Mouse (Mus musculus): ENCODE measurements at regions not wholly inside any gene's neighbourhood (a gene's known extent, or its start where the extent isn't known, plus 50 kb on each side); places are given as distances from the start of the nearest gene placed in this dataset.

DNA sequence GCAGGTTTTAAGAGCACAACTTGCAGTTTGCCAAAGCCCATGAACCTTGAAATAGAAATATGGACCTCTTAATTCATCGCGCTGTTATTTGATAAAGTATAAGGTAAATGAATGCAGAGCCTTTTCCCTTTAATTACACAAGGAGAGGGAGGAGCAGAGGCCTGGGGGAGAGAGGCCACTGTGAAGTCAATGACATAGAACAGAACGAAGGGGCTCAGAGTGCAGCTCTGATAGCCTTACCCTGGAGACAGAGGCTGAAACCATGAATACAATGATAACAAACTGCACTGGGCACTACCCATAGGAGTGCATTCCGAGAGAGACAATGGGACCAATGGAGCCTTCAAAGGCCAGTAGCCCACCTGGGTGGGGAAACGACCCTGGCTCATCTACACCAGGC is 215.3 kb upstream of the Zmiz1 start:
- no peak for DNase-seq

DNA sequence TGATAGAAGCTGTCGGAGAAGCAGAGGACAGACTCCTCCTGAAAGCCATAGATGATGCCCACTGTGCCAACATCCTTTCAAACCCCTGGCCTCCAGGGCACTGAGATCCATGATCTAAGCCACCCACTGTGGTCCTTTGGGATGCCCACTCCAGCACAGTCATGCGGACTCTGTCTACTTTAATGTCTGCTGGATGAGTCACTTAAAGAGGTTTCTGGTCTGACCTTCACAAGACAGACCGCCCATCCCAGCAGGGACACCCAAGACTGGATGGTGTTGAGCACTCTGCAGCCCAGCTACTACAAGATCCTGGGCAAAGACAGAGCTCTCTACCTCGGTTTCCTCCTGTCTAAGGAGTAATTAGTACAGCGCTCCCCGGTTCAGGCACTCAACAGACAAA is 214.1 kb upstream of the Zmiz1 start:
- DNase-seq, result no peak

GRCm38 (mm10) chr14:25245691-25246090 is 213.3 kb upstream of the Zmiz1 start:
- peak; percentile 53 for DNase-seq

GRCm38 (mm10) chr14:25248941-25249340 is 210.0 kb upstream of the Zmiz1 start:
- no peak for DNase-seq

DNA sequence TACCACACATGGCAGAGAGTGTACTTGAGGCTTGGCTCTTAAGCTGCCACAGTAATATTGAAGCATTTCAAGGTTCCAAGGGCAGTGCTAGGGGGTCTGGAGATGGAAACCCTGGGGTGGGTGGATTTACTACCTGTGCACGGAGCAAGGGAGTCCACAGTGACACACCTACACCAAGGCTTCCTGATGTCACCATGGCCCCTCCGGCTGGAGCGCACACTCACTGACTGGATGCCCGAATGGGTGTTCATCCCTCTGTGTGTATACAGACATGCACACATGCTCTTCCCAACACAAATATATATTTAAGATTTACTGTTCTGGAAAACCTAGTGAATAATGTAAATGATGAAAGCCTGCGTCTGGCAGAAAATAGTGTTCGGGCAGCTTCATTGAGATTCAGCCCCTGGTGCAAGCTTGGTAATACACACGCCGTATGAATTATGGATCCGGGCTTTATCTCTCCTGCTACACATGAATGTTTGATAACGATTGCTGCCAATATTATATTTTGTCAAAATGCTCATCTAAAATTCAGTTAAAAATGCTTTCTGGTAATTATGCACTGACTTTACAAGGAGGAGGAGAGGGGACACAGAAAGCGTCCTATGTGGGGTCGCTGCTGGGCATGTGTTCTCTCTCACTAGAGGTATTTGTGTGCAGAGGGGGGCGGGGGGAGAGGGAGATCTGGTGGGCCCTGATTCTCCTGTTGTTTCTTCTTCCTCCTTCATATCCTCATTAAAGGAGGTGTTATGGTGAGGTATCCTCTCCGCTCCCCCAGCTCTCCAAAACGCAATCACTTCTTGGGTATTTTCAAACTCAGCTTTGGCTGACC is 205.8 kb upstream of the Zmiz1 start:
- DNase-seq, result no peak

GRCm38 (mm10) chr14:25263121-25263520 is 195.9 kb upstream of the Zmiz1 start:
- no peak for DNase-seq

DNA sequence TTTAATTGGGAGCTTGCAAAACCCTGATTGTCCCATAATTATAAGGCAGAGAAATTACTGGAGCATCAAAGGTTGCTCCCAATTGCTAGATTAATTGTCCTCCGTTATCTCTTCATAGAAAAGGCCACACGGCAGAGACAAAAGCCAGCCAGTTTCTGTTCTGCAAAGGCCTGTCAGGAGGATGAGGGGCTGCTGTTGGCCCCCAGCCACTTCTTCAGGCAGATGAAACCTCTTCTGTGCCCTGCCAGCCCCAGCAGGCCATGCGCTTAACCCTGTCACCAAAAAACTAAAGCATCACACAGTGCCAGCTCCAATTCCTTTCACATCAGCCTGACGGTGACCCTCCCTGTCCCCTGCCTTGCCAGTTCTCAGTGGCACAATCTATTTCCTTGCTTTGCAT is 192.1 kb upstream of the Zmiz1 start:
- no peak for DNase-seq

DNA sequence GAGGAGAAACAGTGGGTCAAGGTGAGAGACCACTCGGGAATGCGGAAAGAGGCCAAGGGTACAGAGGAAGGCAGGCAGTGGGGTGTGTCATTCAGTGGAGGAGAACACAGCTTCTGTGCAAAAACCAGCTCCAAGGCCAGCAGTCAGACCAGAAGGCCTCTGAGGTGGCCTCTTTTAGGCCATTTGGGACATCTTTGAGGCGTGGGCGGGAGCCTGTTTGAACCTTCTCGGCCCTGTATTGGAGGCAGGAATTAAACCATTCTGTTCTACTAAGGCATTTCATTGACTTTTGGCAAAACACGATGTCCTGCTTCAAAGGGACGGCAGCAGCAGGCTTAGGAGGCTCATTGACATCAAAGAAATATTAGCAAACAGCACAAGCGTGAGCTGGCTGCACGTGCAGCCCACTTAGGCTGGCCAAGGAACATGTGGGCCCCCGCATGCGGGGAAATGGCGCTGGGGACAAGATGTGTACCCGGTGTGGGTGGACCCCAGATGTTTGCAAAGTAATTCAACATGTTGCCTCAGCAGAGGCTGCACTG is 190.8 kb upstream of the Zmiz1 start:
- DNase-seq, result peak; percentile 63

- peak; percentile 76 for DNase-seq
Measured at GRCm38 (mm10) chr14:25270227-25270876, 188.6 kb upstream of the Zmiz1 start.

- no peak for DNase-seq
Measured at GRCm38 (mm10) chr14:25272366-25273156, 186.4 kb upstream of the Zmiz1 start.

DNA sequence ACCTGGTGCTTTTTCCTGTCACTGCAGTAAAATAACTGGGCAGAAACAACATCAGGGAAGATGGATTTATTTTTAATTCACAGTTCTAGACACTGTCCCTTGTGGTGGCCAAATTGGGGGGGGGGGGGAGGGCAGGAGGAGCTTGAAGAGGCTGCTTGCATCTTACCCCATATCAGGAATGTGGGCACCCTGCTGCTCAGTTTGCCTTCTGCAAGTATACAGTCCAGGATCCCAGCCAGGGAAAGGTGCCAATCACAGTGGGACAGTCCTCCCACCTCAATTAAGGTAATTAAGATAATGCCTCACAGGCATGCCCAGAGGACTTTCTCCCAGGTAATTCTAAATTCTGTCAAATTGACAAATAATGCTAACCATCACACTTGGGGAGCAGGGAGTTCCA is 179.2 kb upstream of the Zmiz1 start:
- DNase-seq, result no peak

DNA sequence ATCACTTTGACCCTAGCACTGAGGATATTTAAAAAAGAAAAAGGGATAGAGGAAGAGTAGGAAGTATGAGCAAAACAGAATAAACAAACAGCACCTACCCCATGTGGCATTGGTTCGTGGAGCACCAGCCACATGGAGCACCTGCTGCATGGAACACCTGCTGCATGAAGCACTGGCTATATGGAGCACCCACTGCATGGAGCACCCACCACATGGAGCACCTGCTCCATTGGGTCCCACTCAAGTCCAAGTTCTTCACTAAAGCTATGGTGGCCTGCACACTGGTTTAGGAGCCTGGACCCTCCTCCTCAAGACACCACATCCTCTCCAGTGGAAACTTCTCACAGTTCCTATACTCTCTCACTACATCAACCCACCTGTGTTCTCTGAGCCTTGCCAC is 166.4 kb upstream of the Zmiz1 start:
- no peak for DNase-seq

GRCm38 (mm10) chr14:25294226-25294625 is 164.8 kb upstream of the Zmiz1 start:
- DNase-seq, result no peak

DNA sequence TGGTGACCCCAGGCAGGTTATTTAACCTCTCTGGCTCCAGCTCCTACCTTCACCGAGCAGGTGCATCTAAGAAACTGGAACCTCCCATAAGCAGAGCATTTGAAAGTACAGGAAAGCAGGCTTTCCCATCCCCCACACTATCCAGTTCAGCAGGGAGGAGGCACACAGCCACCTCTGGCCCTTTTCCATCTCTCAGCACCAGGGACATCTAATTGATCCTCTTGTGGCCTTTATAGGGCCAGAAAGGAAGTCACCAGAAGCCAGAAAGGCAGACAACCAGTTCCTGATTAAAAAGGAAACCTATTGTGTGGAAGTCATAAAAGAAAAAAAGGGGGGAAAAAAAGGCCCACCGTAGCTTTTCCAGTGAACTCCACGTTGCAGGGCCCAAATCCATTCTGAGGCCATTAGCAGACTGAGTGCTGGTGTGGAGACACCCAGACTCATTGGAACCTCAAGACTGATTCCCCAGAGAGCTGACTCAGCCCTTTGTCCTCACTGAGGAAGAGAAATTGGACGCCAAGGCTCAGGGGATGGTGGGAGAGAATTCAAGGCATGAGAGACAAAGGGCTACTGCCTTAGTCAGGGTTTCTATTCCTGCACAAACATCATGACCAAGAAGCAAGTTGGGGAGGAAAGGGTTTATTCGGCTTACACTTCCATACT is 163.2 kb upstream of the Zmiz1 start:
- no peak for DNase-seq

DNA sequence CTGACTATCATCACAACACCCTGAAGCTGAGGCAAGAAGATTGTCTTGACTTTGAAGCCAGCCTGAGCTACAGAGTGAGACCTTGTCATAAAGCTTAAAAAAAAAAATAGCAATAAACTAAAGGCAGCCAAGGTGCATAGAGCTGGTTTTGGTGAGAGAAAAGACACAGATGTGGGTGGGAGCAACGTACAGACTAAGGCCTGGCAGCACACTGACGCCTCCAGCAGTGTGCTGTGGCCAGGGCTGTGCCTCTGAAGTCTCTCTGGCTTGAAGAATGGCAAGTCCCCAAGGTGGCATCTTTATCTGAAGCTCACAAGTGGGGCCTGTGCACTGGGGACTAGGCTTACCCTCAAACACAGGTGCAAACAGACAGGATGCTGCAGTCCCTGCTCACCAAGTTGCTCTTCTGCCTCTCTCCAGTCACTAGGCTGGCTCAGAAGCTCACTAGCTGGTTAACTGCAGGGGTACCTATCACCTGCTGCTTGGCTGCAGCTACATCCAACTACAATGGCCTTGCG is 159.3 kb upstream of the Zmiz1 start:
- DNase-seq, result no peak

GRCm38 (mm10) chr14:25301336-25302031 is 157.5 kb upstream of the Zmiz1 start:
- DNase-seq, result no peak

DNA sequence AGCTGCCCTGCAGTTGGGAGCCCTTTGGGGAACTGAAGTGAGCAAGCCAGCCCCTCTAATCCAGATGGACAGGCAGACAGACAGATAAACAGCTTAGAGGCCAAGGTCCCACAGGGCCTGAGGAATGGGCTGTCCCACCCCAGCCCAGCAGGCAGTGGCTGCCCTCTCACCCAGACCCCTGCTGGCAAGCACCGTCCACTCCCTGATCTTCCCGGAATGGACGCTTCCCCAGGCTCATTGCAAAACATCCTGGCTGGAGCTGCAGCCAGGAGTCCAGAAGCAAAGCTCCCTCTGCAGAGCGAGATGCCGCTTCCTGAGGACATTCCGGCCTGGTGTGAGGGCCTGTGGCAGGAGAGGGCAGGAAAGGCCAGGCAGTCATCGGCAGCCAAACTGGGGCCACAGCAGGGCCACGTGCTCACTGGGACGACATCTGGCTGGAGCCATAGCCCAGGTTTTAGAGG is 154.6 kb upstream of the Zmiz1 start:
- DNase-seq, result peak; percentile 88

DNA sequence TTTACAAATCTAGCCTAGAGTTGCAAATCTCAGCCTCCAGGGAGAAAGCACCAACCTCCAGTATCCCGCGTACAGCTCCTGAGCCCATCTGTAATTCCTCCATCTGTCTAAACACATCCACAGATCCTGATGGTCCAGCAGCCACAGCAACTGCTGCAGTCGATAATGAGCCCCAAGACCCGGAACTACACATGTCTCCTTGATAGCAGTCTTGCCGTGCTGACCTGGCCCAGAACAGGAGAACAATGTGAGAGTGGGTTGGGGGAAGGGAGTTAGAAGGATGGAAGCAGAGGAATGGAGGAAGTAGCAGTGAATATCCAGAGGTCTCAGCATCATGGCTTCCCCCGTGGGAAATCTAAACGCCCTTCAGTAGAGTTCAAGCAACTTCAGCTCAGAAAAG is 152.8 kb upstream of the Zmiz1 start:
- no peak for DNase-seq

DNA sequence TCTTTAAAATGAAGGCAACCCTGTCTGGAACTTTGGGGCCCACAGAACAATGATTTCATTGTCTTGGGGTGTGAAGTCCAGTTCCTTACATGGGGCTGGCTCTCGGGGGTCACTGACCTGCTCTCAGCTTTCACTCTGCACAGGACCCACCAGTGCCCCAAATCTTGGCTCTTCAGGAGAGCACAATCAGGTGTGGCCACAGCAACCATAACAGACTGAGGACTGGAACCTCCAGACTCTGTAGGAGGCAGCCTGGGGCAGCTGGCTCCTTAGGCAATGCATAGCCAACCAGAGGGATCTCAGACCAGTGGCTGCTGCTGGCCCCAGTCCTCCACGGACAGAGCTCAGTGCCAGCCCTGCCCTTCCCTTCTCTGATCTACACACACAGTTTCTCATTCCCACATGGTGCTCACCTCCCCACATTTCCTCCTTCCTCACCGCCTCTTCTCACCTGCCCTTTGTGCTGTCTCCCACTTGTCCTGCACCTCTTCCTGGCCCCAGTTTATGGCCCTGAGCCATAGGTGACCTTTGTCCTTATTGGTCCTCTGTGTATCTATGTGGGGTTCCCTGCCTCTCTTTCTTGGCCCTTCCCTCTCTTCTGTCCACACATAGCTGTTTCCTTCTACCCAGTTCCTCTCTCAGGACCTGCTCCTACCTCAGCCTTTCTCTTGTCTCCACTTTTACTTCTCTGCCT is 151.9 kb upstream of the Zmiz1 start:
- DNase-seq, result no peak

DNA sequence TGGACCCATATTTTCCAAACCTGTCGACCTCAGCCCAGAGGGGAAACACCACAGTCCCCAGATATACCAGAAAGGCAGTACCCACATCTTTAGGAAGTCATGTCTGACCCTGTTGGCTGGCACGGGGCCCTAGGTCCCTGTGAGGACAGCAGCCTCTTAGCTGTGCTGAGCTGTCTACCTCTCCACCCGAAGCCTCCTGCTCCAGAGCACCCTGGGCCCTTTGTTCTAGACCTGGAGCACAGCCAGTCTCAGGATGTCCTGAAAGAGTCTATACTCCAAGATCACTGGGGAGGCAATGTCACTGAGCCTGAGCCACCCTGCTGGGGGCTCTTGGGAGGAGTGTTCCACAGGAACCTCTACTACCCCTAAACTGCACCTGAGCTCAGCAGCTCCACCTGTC is 150.9 kb upstream of the Zmiz1 start:
- DNase-seq, result no peak

- no peak for DNase-seq
Measured at GRCm38 (mm10) chr14:25310671-25311151, 148.3 kb upstream of the Zmiz1 start.

Data from lung, postnatal 36 days (tissue).